Mouse (Mus musculus) heart, adult 2 months (tissue): ENCODE data around the gene Rgs7. TPM values are rescaled to one million over a fixed set of nuclear protein-coding genes. Genes with fewer than 3 reads are reported as not detected.

Experiments
- DNase-seq, 2 experiments: peaks; one replicate each; pipeline ENCODE4 v3.0.0; 2021
- H3K27ac ChIP-seq: fragments of 200-600 bp; 2 replicates; pipeline ENCODE4 v1.8.1; 2022
- H3K27me3 ChIP-seq: fragments of 200-500 bp; 2 replicates; pipeline ENCODE4 v1.6.1; 2012; ENCODE audit warnings: mild to moderate bottlenecking, low read length, inconsistent platforms, mixed read lengths; ENCODE audit not compliant: control insufficient read depth, insufficient read depth
- H3K36me3 ChIP-seq: fragments of 200-500 bp; 2 replicates; pipeline ENCODE4 v1.6.1; 2012; ENCODE audit warnings: low read length, inconsistent platforms; ENCODE audit not compliant: control insufficient read depth, insufficient read depth
- H3K4me1 ChIP-seq: fragments of 200-500 bp; 2 replicates; pipeline ENCODE4 v1.6.1; 2011; ENCODE audit warnings: low read length; ENCODE audit not compliant: control insufficient read depth, insufficient read depth
- H3K4me3 ChIP-seq: fragments of 200-600 bp; 2 replicates; pipeline ENCODE4 v1.8.1; 2022
- H3K79me2 ChIP-seq: fragments of 200-500 bp; replicated peaks from 2 replicates; pipeline ENCODE4 v1.6.1; 2012; ENCODE audit warnings: mild to moderate bottlenecking, inconsistent platforms, low read length, moderate library complexity, mixed read lengths; ENCODE audit not compliant: control insufficient read depth, insufficient read depth
- H3K9ac ChIP-seq: fragments of 200-500 bp; 2 replicates; pipeline ENCODE4 v1.6.1; 2012; ENCODE audit warnings: low read depth, mild to moderate bottlenecking, control low read depth, inconsistent platforms, low read length, mixed read lengths
- CTCF ChIP-seq: fragments of 200-600 bp; IDR thresholded peaks from 2 replicates; pipeline ENCODE4 v1.8.1; 2022; ENCODE audit warnings: antibody characterized with exemption, mild to moderate bottlenecking, moderate library complexity
- EP300 ChIP-seq: fragments of 200-500 bp; IDR thresholded peaks from 2 replicates; pipeline ENCODE4 v1.6.1; 2011; ENCODE audit warnings: low read depth, low read length, control low read depth; ENCODE audit not compliant: insufficient read depth
- POLR2A ChIP-seq: fragments of 200-500 bp; IDR thresholded peaks from 2 replicates; pipeline ENCODE4 v1.6.1; 2011; ENCODE audit warnings: mild to moderate bottlenecking, low read depth, low read length, control low read depth; ENCODE audit not compliant: insufficient read depth
- WGBS: fragments of 180-500 bp; shearing (Covaris S2); methylation state at CpG from one replicate; pipeline ENCODE4 v1.1.7; 2018; 5-methylcytosine and 5-hydroxymethylcytosine counted together
- intact Hi-C: fragments of 180-260 bp; cut with DNase I; formaldehyde crosslinking; loops from one replicate; pipeline ENCODE4 v1.15.1; 2025
- long read RNA-seq: library from polyadenylated mRNA; stranded (forward); transcript quantifications from one replicate; pipeline ENCODE4 v2.0.0, GENCODE M21; 2021
- polyA plus RNA-seq: library from polyadenylated mRNA; depleted of rRNA; stranded (reverse); fragments of >200 nt; gene quantifications from 2 replicates; pipeline ENCODE4 v1.2.3, GENCODE M21; 2012; rRNA removed
- total RNA-seq, 2 experiments: library from RNA; stranded (reverse); gene quantifications; 2 replicates each; pipeline ENCODE4 v1.2.3; 2021

Gene Rgs7
- total RNA-seq = 1 to 10 TPM; 1.3 to 1.8 TPM
- polyA plus RNA-seq = 3.0 and 4.8 TPM in 2 replicates
- long read RNA-seq, partial matches to known transcripts = 0 of 1 reads
- long read RNA-seq, other reads (novel, unspliced or antisense) = 1 of 1 reads

GRCm38 (mm10) chr1:175491861-175492682, at the start of gene Rgs7:
Gene Rgs7, minus strand, starts transcription at chr1:175492500.
- H3K9ac ChIP-seq = peak within 1 kb of the TSS; percentile 67
- TF ChIP-seq POLR2A (no peak), CTCF (no peak), EP300 (no peak)
- no peaks in the 10 kb centered on the region for H3K4me1 ChIP-seq
- no peak within 1 kb of the TSS for H3K27ac ChIP-seq
- H3K79me2 ChIP-seq = no peaks in the 10 kb centered on the region
- H3K36me3 ChIP-seq = no peaks in the 10 kb centered on the region
- H3K4me3 ChIP-seq = peak within 1 kb of the TSS; percentile 54
- H3K27me3 ChIP-seq = no peaks in the 10 kb centered on the region
- intact Hi-C loops = no loop called here
- peak; percentile 65 to 68 for DNase-seq
- 1% methylated on average over 57 of the region's 82 CpGs for WGBS

- Histone ChIP-seq H3K36me3 (no peaks in the 10 kb centered on the region), H3K27me3 (no peaks in the 10 kb centered on the region), H3K4me3 (no peak overlapping the region), H3K79me2 (no peaks in the 10 kb centered on the region), H3K9ac (no peak overlapping the region), H3K4me1 (no peaks in the 10 kb centered on the region), H3K27ac (no peak overlapping the region)
- DNase-seq = no peak
- 67% methylated on average over 5 of the region's 5 CpGs for WGBS
- intact Hi-C loops = no loop called here
- TF ChIP-seq POLR2A (no peak), CTCF (no peak), EP300 (no peak)
Observed at GRCm38 (mm10) chr1:175540700-175541099, 48.4 kb upstream of the Rgs7 start.

- Histone ChIP-seq H3K4me3 (no peak overlapping the region), H3K79me2 (no peaks in the 10 kb centered on the region), H3K9ac (no peak overlapping the region), H3K27me3 (no peaks in the 10 kb centered on the region), H3K4me1 (no peaks in the 10 kb centered on the region), H3K27ac (no peak overlapping the region), H3K36me3 (no peaks in the 10 kb centered on the region)
- DNase-seq = no peak
- no peak for TF ChIP-seq CTCF
- TF ChIP-seq POLR2A = no peak
- no peak for TF ChIP-seq EP300
- intact Hi-C loops = no loop called here
- 30% methylated on average over 1 of the region's 1 CpGs for WGBS
Observed at GRCm38 (mm10) chr1:175537321-175537720, 45.0 kb upstream of the Rgs7 start.

GRCm38 (mm10) chr1:175529858-175530257, 37.6 kb upstream of the Rgs7 start:
- Histone ChIP-seq H3K36me3 (no peaks in the 10 kb centered on the region), H3K79me2 (no peaks in the 10 kb centered on the region), H3K27me3 (no peaks in the 10 kb centered on the region), H3K4me3 (no peak overlapping the region), H3K27ac (no peak overlapping the region), H3K9ac (no peak overlapping the region), H3K4me1 (no peaks in the 10 kb centered on the region)
- intact Hi-C loops = no loop called here
- no peak for DNase-seq
- TF ChIP-seq EP300 (no peak), POLR2A (no peak), CTCF (no peak)
- 56% methylated on average over 1 of the region's 1 CpGs for WGBS

GRCm38 (mm10) chr1:175524626-175525294, 32.5 kb upstream of the Rgs7 start:
- Histone ChIP-seq H3K27ac (no peak overlapping the region), H3K27me3 (no peaks in the 10 kb centered on the region), H3K79me2 (no peaks in the 10 kb centered on the region), H3K36me3 (no peaks in the 10 kb centered on the region), H3K4me1 (no peaks in the 10 kb centered on the region), H3K4me3 (no peak overlapping the region), H3K9ac (no peak overlapping the region)
- DNase-seq = no peak
- intact Hi-C loops = no loop called here
- TF ChIP-seq POLR2A = no peak
- no peak for TF ChIP-seq EP300
- TF ChIP-seq CTCF = no peak
- 75% methylated on average over 3 of the region's 3 CpGs for WGBS

GRCm38 (mm10) chr1:175523572-175523971, 31.3 kb upstream of the Rgs7 start:
- H3K9ac ChIP-seq = no peak overlapping the region
- no peaks in the 10 kb centered on the region for H3K4me1 ChIP-seq
- H3K4me3 ChIP-seq = no peak overlapping the region
- DNase-seq = no peak
- no peaks in the 10 kb centered on the region for H3K27me3 ChIP-seq
- intact Hi-C loops = no loop called here
- H3K36me3 ChIP-seq = no peaks in the 10 kb centered on the region
- TF ChIP-seq EP300 = no peak
- no peak for TF ChIP-seq POLR2A
- no peak for TF ChIP-seq CTCF
- H3K79me2 ChIP-seq = no peaks in the 10 kb centered on the region
- 57% methylated on average over 2 of the region's 2 CpGs for WGBS
- no peak overlapping the region for H3K27ac ChIP-seq
